Mouse (Mus musculus) spleen, adult 2 months (tissue): Measurements from ENCODE around the gene Rptor.

ENCODE experiments used
- CTCF ChIP-seq: fragments of 200-500 bp; IDR thresholded peaks from 2 replicates; pipeline ENCODE4 v1.5.1; 2011; ENCODE audit warnings: mild to moderate bottlenecking, inconsistent platforms; ENCODE audit not compliant: insufficient read depth, insufficient read length, insufficient replicate concordance; ENCODE audit errors: extremely low read depth
- POLR2A ChIP-seq: fragments of 200-500 bp; IDR thresholded peaks from 2 replicates; pipeline ENCODE4 v1.6.1; 2011; ENCODE audit warnings: low read depth, low read length, inconsistent platforms

DNA sequence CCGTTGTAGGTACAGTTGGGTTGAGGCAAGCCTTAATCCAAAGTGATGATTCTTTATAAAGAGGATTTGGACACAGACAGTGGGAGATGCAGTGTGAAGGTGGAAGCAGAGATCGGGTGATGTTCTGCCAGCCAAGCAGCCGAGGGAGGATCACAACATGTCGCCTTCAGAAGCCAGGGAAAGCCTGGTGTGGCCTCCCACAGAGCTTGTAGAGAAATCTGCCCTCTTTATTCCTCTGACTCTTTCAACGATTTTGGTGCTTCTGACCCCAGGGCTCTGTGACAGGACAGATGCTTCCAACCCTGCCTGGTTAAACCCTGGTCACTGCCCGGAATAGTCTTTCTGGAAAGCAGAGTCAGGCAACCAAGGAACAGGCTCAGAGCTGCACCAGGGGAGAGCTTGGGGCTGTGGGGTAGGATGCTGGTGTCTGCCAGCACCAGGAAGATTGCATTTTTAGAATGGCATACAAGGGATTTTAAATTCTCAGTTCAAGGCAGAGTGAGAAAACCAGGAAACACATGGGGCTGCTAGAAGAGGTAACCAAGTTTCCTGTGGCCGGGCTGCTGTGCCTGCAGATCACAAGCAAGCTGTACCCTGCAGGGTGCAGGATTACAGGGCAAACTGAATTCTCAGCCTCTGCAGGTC is 304.4 kb downstream of the Rptor start:
- no peak for TF ChIP-seq CTCF
- no peak for TF ChIP-seq POLR2A
